Mouse (Mus musculus): ENCODE data around the gene Cenpp.
"Not testable (repeated sequence)": the region's sequence is repeated elsewhere in the genome, so short reads cannot be mapped to it uniquely, and the experiment has no call there.

Gene Cenpp

DNA sequence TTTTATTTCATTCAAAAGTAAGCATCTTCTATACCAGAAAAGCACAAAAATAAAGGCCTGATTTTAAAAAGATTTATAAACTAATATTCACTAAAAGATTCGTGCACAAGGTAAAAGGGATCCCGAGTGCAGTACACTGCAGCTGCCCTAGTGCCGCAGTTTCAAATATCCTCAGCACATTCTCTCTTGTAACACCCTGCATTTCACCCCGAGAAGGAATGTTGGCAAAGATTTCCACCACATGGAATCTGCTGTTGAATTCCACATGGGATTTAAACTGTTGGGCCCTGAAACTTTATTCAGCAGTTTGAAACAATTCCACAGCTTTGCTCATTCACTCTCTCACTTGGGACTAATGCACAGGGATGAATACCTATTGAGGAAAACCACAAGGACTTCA lies 44.9 kb downstream of the Cenpp start, which contains the start of gene Ogn:
Gene Ogn, plus strand, starts transcription at position 333 of the 400 bp plus-strand sequence.
- no peak for DNase-seq (ENCODE audit: extremely low spot score, low spot score)

- DNase-seq (ENCODE audit: extremely low spot score, low spot score) = no peak
These were observed 49.0 kb downstream of the Cenpp start for GRCm38 (mm10) chr13:49603603-49604002.

GRCm38 (mm10) chr13:49602541-49602940 lies 50.0 kb downstream of the Cenpp start:
- not testable (repeated sequence) for DNase-seq (ENCODE audit: extremely low spot score, low spot score)

- DNase-seq (ENCODE audit: extremely low spot score, low spot score) = no peak
These were observed 66.5 kb downstream of the Cenpp start for GRCm38 (mm10) chr13:49586062-49586461.

- no peak for DNase-seq (ENCODE audit: extremely low spot score, low spot score)
These were observed 68.1 kb downstream of the Cenpp start for GRCm38 (mm10) chr13:49584307-49585005.

- DNase-seq (ENCODE audit: extremely low spot score, low spot score) = no peak
These were observed 68.7 kb downstream of the Cenpp start for GRCm38 (mm10) chr13:49583859-49584258.

DNA sequence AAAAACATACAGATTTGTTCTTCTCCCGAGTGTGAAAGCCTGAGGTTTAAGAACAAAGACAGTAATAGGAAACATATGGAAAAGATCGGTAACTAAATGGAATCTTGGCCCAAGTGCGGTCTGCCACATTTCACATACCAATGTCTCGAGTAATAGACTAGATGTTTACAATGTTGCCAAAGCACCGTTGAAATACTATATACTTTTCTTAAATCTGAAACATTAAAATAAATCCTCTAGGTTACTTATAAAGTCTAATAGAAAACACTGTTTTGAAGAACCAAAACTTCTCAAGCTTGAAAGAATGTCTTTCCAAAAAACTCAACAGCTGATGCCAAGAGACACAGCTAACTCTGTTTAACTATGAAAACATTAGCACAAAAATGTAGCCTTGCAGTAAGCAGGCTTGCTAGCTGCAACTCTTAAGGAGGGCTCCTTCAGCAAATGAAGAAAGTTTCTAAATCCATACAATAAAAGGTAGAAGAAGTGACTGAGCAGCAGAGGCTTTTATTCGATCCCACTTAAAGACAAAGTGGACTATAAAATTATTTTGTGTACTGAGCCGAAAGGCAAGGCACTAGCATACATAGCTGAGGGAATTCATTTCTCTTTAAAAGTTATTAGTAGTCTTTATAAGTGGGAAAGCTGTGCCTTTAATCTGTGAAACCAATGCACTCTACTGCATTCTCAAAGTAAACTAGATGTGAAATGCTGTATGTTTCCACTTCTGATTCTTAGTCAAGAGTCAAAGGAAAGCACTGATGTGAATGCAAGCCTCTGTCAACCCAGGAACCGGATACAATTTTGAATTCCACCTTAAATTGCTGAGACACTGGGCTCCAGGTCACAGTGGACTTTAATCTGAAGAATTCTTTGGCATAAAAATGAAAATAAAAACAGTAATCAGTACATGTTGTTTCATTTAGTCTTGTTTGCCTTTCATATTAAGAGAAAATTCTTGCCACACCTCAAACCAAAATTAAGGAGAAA lies 70.7 kb downstream of the Cenpp start, which contains the start of gene Omd:
Gene Omd, plus strand, starts transcription at position 922 of the 990 bp plus-strand sequence.
- DNase-seq (ENCODE audit: extremely low spot score, low spot score) = no peak

DNA sequence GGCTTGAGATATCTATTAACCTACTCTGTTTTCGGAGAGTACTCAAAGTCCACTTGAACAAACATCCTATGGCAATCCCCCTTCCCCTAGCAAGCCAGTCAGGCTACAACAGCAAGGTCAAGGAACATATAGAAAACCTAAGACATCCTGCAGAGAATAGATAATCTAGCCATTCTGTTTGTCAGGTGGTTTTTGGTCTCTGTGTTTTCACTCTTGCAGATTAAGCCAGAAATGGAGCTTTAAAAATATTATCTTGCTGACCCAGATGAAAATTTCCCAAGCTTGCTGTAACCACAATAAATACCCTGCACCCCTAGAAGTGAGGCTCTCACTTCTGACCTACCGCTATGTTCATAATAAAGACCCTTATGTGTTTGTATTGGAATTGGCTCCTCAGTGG lies 81.2 kb downstream of the Cenpp start:
- no peak for DNase-seq (ENCODE audit: extremely low spot score, low spot score)

GRCm38 (mm10) chr13:49570371-49570770 lies 82.2 kb downstream of the Cenpp start:
- DNase-seq (ENCODE audit: extremely low spot score, low spot score) = no peak

DNA sequence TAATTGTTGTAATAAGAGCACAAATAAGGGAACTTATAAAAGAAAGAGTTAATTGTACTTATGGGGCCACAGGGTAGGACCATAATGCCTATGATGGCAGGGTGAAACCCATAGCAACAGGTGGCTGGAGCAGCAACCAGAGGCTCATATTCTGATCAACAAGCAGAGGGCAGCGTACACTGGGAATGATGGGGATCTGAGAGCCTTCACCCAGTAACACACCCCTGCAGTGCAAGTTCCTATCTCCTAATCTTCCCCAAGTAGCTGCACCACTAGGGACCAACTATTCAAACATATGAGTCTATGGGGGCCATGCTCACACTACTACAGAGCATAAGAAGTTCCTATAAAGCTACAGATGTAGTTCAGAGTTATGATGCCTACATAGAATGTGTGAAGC lies 88.2 kb downstream of the Cenpp start:
- no peak for DNase-seq (ENCODE audit: extremely low spot score, low spot score)

GRCm38 (mm10) chr13:49560886-49561285 lies 91.7 kb downstream of the Cenpp start:
- DNase-seq (ENCODE audit: extremely low spot score, low spot score) = no peak

DNA sequence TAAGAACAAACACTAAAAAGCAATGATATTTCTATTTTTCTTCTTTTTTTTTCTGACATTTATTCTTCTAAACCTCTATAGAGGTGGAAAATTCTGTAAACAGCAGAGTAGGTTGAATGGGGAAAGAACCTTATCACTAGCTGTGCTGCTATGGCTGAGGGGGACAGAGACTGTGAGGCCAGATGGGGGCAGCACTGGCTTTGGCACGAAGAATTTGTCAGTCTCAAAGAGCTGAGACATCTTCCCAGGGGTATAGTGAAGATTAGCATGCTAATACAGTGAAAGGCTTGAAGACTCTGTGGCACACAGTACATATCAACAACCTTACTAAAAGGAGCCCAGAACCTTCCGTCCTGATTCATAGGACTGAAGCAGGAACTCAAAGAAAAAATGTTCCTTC lies 93.4 kb downstream of the Cenpp start:
- no peak for DNase-seq (ENCODE audit: extremely low spot score, low spot score)

- DNase-seq (ENCODE audit: extremely low spot score, low spot score) = no peak
These were observed 95.7 kb downstream of the Cenpp start for GRCm38 (mm10) chr13:49556924-49557323.

- no peak for DNase-seq (ENCODE audit: extremely low spot score, low spot score)
These were observed 96.4 kb downstream of the Cenpp start for GRCm38 (mm10) chr13:49556203-49556602.

- no peak for DNase-seq (ENCODE audit: extremely low spot score, low spot score)
These were observed 98.1 kb downstream of the Cenpp start for GRCm38 (mm10) chr13:49554519-49554918.

DNA sequence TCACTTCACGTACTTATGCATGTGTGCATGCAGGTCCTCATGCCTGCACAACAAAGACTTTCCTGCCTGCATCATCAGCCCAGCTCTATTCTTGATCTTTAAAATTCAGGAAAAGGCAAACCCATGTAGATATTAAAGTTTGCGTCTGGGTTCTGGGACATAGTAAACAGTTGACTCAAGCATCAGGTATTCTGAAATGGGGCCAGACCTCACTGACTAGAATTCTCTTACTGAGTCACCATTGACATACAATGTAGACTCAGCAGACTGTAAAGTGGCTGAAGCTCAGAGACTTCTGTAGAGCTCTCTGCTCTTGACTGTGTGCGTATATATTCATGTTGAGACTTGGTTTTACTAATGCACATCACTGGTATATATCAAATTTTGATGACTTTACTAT lies 103.0 kb downstream of the Cenpp start:
- DNase-seq (ENCODE audit: extremely low spot score, low spot score) = no peak

DNA sequence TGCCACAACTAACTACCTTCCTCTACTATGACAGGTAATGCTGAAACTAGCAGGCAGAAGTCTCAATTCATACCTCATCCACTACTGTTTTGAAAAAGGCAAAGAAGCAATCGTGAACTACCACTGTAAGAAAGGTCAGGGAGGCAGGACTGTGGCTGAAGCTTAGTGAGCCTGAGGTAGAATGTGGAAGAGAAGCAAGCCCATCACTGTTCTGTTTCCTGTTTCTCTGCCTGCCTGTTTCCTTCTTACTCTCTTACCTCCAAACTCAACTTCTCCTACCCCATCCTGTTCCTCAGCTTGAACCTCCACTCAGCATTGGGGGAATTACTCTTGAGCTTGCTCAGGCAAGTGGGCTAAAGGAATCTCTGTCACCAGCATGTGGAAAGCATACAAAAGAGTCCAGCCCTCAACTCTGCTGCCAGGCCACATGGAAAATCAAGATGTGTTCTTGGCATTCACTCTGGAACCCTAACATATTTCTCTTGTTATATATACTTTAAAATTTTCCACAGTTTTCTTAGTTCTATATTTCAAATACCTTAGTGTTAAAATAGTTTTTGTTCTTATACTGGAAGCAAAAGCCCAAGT lies 104.9 kb downstream of the Cenpp start:
- DNase-seq (ENCODE audit: extremely low spot score, low spot score) = no peak

DNA sequence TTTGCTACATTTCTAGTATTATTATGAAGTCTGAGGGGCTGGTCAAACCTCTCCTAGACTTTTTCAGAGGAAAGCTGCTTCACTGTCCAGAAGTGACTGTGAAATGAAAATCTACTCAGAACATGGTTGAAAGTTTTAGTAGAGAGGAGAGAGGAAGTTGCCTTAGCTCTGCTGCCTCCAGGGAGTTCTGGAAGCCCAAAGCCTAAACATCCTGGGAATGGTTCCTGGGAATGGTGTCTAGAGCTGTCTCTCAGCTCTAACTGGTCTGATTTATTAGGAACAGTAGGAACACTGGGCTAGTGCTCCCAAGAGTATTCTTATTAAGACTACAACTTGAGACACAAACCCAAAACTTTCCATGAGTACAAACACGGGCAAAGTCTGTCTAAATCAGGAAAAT lies 106.1 kb downstream of the Cenpp start:
- DNase-seq (ENCODE audit: extremely low spot score, low spot score) = no peak

GRCm38 (mm10) chr13:49545646-49546045 lies 106.9 kb downstream of the Cenpp start:
- DNase-seq (ENCODE audit: extremely low spot score, low spot score) = no peak

GRCm38 (mm10) chr13:49544279-49544678 lies 108.3 kb downstream of the Cenpp start, which contains the start of gene Aspn:
Gene Aspn (plus strand): TSS chr13:49544443.
- DNase-seq (ENCODE audit: extremely low spot score, low spot score) = no peak

DNA sequence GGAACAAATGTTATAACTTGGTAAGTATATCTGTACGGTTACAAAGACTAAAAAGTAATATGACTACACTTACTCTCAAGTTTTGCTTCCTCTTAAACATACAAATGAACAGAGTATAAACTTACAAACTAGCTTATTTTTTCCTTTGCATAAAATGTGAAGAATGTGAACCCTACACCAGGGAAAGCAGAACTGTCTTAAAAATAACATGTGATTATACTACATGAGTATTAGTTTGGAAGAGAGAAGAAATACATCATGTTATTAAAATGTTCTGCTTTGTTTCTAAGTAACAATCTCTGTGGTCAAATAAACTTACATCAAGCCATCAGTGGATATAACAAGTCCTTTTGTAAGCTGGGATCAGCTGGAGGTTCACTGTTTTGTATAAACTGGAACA lies 113.9 kb downstream of the Cenpp start:
- DNase-seq (ENCODE audit: extremely low spot score, low spot score) = no peak

DNA sequence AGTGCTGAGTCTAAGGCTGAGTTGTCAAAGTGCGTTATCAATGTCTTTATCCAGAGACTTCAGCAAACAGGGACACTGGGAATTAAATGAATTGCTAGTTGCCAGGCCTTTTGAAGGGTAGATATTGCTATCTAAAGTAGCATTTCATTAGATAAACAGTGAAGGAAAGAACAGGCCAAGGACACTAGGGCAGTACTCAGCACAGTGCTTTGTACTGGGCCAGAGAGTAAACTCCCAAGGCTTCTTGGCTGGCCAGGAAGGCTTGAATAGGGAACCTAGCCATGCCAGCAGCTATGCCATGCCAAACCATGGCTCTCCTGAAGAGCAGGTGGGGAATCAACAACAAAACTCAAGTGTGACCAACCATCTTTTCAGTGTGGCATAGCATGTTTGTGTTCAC lies 115.6 kb downstream of the Cenpp start:
- no peak for DNase-seq (ENCODE audit: extremely low spot score, low spot score)
